Mouse (Mus musculus) intestine, embryonic 16.5 days (tissue): ENCODE measurements around the gene Mxd4. TPM values are rescaled to one million over a fixed set of nuclear protein-coding genes. Genes with fewer than 3 reads are reported as not detected.

Experiments used
- ATAC-seq: fragments of 200-750 bp; cut with Nextera tagmentation; 2 replicates; pipeline ENCODE4 v1.8.0; 2017; ENCODE audit warnings: moderate TSS enrichment, moderate library complexity
- H3K27ac ChIP-seq: fragments of 300-500 bp; sonication (generic); 2 replicates; pipeline ENCODE4 v1.5.1; 2014; ENCODE audit warnings: mild to moderate bottlenecking, low read length
- H3K27me3 ChIP-seq: fragments of 300-500 bp; sonication (generic); replicated peaks from 2 replicates; pipeline ENCODE4 v1.6.1; 2014; ENCODE audit warnings: low read length, control low read depth, mixed read lengths; ENCODE audit not compliant: control insufficient read depth, insufficient read depth
- H3K36me3 ChIP-seq: fragments of 300-500 bp; sonication (generic); 2 replicates; pipeline ENCODE4 v1.6.1; 2014; ENCODE audit warnings: low read length, control low read depth; ENCODE audit not compliant: control insufficient read depth, insufficient read depth
- H3K4me1 ChIP-seq: fragments of 300-500 bp; sonication (generic); 2 replicates; pipeline ENCODE4 v1.6.1; 2014; ENCODE audit warnings: low read length, control low read depth, mixed read lengths; ENCODE audit not compliant: control insufficient read depth, insufficient read depth
- H3K4me2 ChIP-seq: fragments of 300-500 bp; sonication (generic); 2 replicates; pipeline ENCODE4 v1.6.1; 2014; ENCODE audit warnings: low read depth, low read length, control low read depth
- H3K4me3 ChIP-seq: fragments of 300-500 bp; sonication (generic); 2 replicates; pipeline ENCODE4 v1.5.1; 2014; ENCODE audit warnings: mild to moderate bottlenecking, low read length
- H3K9ac ChIP-seq: fragments of 300-500 bp; sonication (generic); 2 replicates; pipeline ENCODE4 v1.6.1; 2014; ENCODE audit warnings: low read depth, low read length
- H3K9me3 ChIP-seq: fragments of 300-500 bp; sonication (generic); 2 replicates; pipeline ENCODE4 v1.6.1; 2016; ENCODE audit warnings: low read length, control low read depth; ENCODE audit not compliant: control insufficient read depth
- WGBS: fragments of 180-500 bp; shearing (Covaris S2); extraction: QIAGEN DNeasy Blood & Tissue Kit; methylation state at CpG from one replicate; pipeline ENCODE4 v1.1.7; 2014; 5-methylcytosine and 5-hydroxymethylcytosine counted together
- polyA plus RNA-seq: library from polyadenylated mRNA; unstranded; fragments of >200 nt; fragmentation: Nextera tagmentation; extraction: Ambion mirVana; gene quantifications from 2 replicates; pipeline ENCODE4 v1.2.1, GENCODE M21; 2015

The Mxd4 gene
- polyA plus RNA-seq, 1 experiment from 2014 or later = 20.2 TPM

DNA sequence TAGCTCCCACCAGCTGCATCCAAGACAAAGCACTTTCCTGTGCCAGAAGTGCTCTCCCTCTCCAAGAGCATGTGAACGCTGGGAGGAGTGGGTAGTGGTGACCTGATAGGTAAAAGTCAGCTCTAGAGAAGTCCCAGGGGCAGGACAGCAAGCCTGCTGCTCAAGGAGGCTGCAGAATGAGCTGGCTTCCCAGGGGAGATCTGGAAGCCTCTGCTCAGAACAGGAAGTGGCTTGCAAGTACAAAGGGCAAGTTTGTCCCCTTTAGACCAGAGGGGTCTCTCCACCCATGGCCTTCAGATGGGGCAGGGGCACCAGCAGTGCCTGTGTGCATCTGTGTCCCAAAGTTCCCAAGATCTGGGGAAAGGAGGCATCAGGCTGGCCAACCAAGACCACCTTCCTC is 2.0 kb upstream of the Mxd4 start:
- H3K9me3 ChIP-seq = no peaks in the 10 kb centered on the region
- H3K4me1 ChIP-seq = peaks cover 23% of the 10 kb centered on the region
- no peaks in the 10 kb centered on the region for H3K27me3 ChIP-seq
- 55% methylated on average over 1 of the region's 1 CpGs for WGBS
- ATAC-seq = no peak
- no peak overlapping the region for H3K4me3 ChIP-seq
- H3K9ac ChIP-seq = no peak overlapping the region
- H3K27ac ChIP-seq = no peak overlapping the region
- no peak overlapping the region for H3K4me2 ChIP-seq
- H3K36me3 ChIP-seq = no peaks in the 10 kb centered on the region

- Histone ChIP-seq H3K9me3 (no peaks in the 10 kb centered on the region), H3K4me2 (no peak overlapping the region), H3K4me3 (no peak overlapping the region), H3K36me3 (no peaks in the 10 kb centered on the region), H3K27me3 (no peaks in the 10 kb centered on the region), H3K4me1 (peaks cover 23% of the 10 kb centered on the region), H3K27ac (no peak overlapping the region), H3K9ac (no peak overlapping the region)
- WGBS = 60% methylated on average over 2 of the region's 2 CpGs
- no peak for ATAC-seq
These were observed 1.3 kb upstream of the Mxd4 start for GRCm38 (mm10) chr5:34188856-34189255.

DNA sequence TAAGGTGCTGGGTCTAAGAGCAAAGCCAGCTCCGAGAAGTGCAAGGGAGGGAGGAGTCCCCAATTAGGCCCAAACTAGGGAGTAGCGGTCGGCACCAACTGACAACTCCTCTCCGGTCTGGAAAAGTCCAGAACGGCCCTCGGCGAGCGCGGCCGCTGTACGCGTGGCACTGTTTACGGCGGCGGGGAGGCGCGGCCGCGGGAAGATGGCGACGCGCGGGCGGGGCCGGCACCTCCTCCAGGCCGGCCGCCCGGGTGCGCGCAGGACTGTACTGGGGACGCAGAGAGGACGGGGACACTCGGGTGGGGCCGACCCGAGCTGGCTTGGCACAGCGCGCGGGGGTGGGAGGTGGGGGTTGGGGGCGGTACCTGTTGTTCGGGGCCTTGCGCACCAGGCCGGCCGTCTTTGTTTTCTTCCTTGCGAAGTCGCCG is 544 bp downstream of the Mxd4 start:
- WGBS = under 1% methylated on average over 46 of the region's 46 CpGs
- H3K27ac ChIP-seq = peak overlapping the region; percentile 94
- H3K4me3 ChIP-seq = peak overlapping the region; percentile 96
- peak overlapping the region; percentile 76 for H3K4me2 ChIP-seq
- H3K9me3 ChIP-seq = no peaks in the 10 kb centered on the region
- H3K36me3 ChIP-seq = no peaks in the 10 kb centered on the region
- peak; percentile 22 for ATAC-seq
- H3K9ac ChIP-seq = peak overlapping the region; percentile 90
- H3K4me1 ChIP-seq = peaks cover 23% of the 10 kb centered on the region
- H3K27me3 ChIP-seq = no peaks in the 10 kb centered on the region

DNA sequence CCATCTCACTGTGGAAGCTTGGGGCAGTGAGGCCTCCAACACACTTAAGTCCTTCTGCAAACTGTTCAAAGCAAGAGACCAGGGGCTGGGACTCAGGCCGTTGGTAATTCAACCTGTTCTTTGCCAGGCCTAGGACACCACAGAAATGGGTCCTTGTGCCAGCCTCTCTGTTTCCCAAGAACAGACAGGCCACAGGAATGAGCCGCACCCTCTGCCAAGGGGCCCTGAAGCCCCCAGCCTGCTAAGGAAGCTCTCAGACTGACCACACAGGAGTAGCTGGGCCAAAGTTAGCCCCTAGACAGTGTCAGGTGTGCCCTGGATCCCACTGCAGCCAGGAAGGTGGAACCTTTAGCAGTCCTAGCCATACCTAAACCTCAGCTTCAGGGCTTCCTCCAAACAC is 1.1 kb downstream of the Mxd4 start:
- no peak for ATAC-seq
- no peaks in the 10 kb centered on the region for H3K27me3 ChIP-seq
- no peaks in the 10 kb centered on the region for H3K36me3 ChIP-seq
- H3K9me3 ChIP-seq = no peaks in the 10 kb centered on the region
- H3K4me2 ChIP-seq = peak overlapping the region; percentile 76
- peak overlapping the region; percentile 96 for H3K4me3 ChIP-seq
- peaks cover 28% of the 10 kb centered on the region for H3K4me1 ChIP-seq
- H3K9ac ChIP-seq = peak overlapping the region; percentile 90
- WGBS = 57% methylated on average over 2 of the region's 2 CpGs
- H3K27ac ChIP-seq = peak overlapping the region; percentile 94

GRCm38 (mm10) chr5:34185791-34186190 is 1.7 kb downstream of the Mxd4 start:
- H3K4me1 ChIP-seq = peaks cover 31% of the 10 kb centered on the region
- peak overlapping the region; percentile 90 for H3K9ac ChIP-seq
- no peak overlapping the region for H3K27ac ChIP-seq
- no peaks in the 10 kb centered on the region for H3K36me3 ChIP-seq
- H3K4me3 ChIP-seq = peak overlapping the region; percentile 96
- H3K9me3 ChIP-seq = no peaks in the 10 kb centered on the region
- no peaks in the 10 kb centered on the region for H3K27me3 ChIP-seq
- no peak for ATAC-seq
- peak overlapping the region; percentile 76 for H3K4me2 ChIP-seq

- Histone ChIP-seq H3K27ac (no peak overlapping the region), H3K27me3 (no peaks in the 10 kb centered on the region), H3K36me3 (no peaks in the 10 kb centered on the region), H3K4me2 (0 out of 2 replicates have a peak overlapping the region, but pooled peaks have one; percentile 5), H3K4me3 (no peak overlapping the region), H3K4me1 (peaks cover 31% of the 10 kb centered on the region), H3K9ac (peak overlapping the region; percentile 9; the same call in 1 of the 2 replicates), H3K9me3 (no peaks in the 10 kb centered on the region)
- WGBS = 87% methylated on average over 1 of the region's 1 CpGs
- ATAC-seq = no peak
These were observed 2.4 kb downstream of the Mxd4 start for GRCm38 (mm10) chr5:34185051-34185580.

GRCm38 (mm10) chr5:34183976-34184375 is 3.5 kb downstream of the Mxd4 start:
- no peak overlapping the region for H3K9ac ChIP-seq

GRCm38 (mm10) chr5:34183156-34183880 is 4.2 kb downstream of the Mxd4 start:
- WGBS = 62% methylated on average over 5 of the region's 5 CpGs
- Histone ChIP-seq H3K4me3 (no peak overlapping the region), H3K9ac (no peak overlapping the region), H3K27me3 (no peaks in the 10 kb centered on the region), H3K9me3 (no peaks in the 10 kb centered on the region), H3K36me3 (no peaks in the 10 kb centered on the region), H3K4me2 (no peak overlapping the region), H3K27ac (no peak overlapping the region), H3K4me1 (peaks cover 28% of the 10 kb centered on the region)
- no peak for ATAC-seq

More at GRCm38 (mm10) chr5:34183976-34184375, 3.5 kb downstream of the Mxd4 start:
- H3K27me3 ChIP-seq = no peaks in the 10 kb centered on the region
- no peaks in the 10 kb centered on the region for H3K9me3 ChIP-seq
- 95% methylated on average over 3 of the region's 3 CpGs for WGBS
- H3K27ac ChIP-seq = no peak overlapping the region
- H3K4me1 ChIP-seq = peaks cover 31% of the 10 kb centered on the region
- H3K4me3 ChIP-seq = no peak overlapping the region
- no peak overlapping the region for H3K4me2 ChIP-seq
- ATAC-seq = no peak
- no peaks in the 10 kb centered on the region for H3K36me3 ChIP-seq

GRCm38 (mm10) chr5:34182486-34182885 is 5.0 kb downstream of the Mxd4 start:
- ATAC-seq = no peak
- Histone ChIP-seq H3K4me2 (no peak overlapping the region), H3K4me1 (peaks cover 27% of the 10 kb centered on the region), H3K9me3 (no peaks in the 10 kb centered on the region), H3K36me3 (no peaks in the 10 kb centered on the region), H3K27me3 (no peaks in the 10 kb centered on the region), H3K4me3 (no peak overlapping the region), H3K9ac (no peak overlapping the region), H3K27ac (no peak overlapping the region)
- WGBS = 66% methylated on average over 3 of the region's 3 CpGs
